Mouse (Mus musculus): ENCODE measurements around the gene Ubr4. TPM values are rescaled to one million over a fixed set of nuclear protein-coding genes. Genes with fewer than 3 reads are reported as not detected.

Gene Ubr4
- total and polyA plus RNA-seq, 3 experiments = 90.0 to 123 (median 109) TPM

GRCm38 (mm10) chr4:139503919-139504318 lies 151.5 kb downstream of the Ubr4 start:
- no peaks in the 10 kb centered on the region for H3K36me3 ChIP-seq (ENCODE audit: control insufficient read depth, insufficient read depth, low read length)
- intact Hi-C loops (cut with DNase I) = no loop called here
- no peaks in the 10 kb centered on the region for H3K4me1 ChIP-seq (ENCODE audit: control insufficient read depth, insufficient read depth, low read length)
- DNase-seq = no peak
- H3K27me3 ChIP-seq (ENCODE audit: control insufficient read depth, insufficient read depth, low read length) = no peaks in the 10 kb centered on the region
- no peak overlapping the region for H3K9ac ChIP-seq (ENCODE audit: low read depth, low read length)
- no peak for TF ChIP-seq EP300 (IDR thresholded peaks at IDR 0.05; ENCODE audit: insufficient read depth, low read depth, low read length)
- no peak for TF ChIP-seq CTCF (IDR thresholded peaks at IDR 0.05)
- TF ChIP-seq POLR2A (IDR thresholded peaks at IDR 0.05; ENCODE audit: insufficient read depth, low read depth, low read length) = no peak
- H3K27ac ChIP-seq = no peak overlapping the region
- 78% methylated on average over 8 of the region's 8 CpGs for WGBS
- H3K4me3 ChIP-seq = no peak overlapping the region
- H3K79me2 ChIP-seq (replicated peaks; ENCODE audit: control insufficient read depth, insufficient read depth, low read length) = no peaks in the 10 kb centered on the region

DNA sequence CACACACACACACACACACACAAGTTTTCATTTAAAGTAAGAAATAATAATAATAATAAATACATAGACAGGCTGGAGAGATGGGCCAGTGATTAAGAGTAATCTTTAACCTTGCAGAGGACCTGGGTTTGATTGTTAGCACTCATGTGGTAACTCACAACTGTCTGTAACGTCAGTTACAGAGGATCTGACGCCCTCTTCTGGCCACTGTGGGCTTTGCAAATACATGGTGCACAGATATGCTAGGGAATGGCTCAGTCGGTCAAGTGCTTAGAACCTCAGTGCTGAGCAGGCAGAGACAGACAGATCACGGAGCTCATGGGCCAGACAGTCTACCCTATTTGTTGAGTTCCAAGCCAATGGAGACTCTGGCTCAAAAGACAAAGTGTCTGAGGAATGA lies 153.3 kb downstream of the Ubr4 start:
- H3K9ac ChIP-seq (ENCODE audit: low read depth, low read length) = no peak overlapping the region
- no peaks in the 10 kb centered on the region for H3K27me3 ChIP-seq (ENCODE audit: control insufficient read depth, insufficient read depth, low read length)
- no peak overlapping the region for H3K4me3 ChIP-seq
- H3K36me3 ChIP-seq (ENCODE audit: control insufficient read depth, insufficient read depth, low read length) = no peaks in the 10 kb centered on the region
- no peaks in the 10 kb centered on the region for H3K4me1 ChIP-seq (ENCODE audit: control insufficient read depth, insufficient read depth, low read length)
- WGBS = 79% methylated on average over 4 of the region's 4 CpGs
- no peak overlapping the region for H3K27ac ChIP-seq
- DNase-seq = no peak
- no peaks in the 10 kb centered on the region for H3K79me2 ChIP-seq (replicated peaks; ENCODE audit: control insufficient read depth, insufficient read depth, low read length)
- TF ChIP-seq EP300 (IDR thresholded peaks at IDR 0.05; ENCODE audit: insufficient read depth, low read depth, low read length) = no peak
- no peak for TF ChIP-seq POLR2A (IDR thresholded peaks at IDR 0.05; ENCODE audit: insufficient read depth, low read depth, low read length)
- no peak for TF ChIP-seq CTCF (IDR thresholded peaks at IDR 0.05)
- intact Hi-C loops (cut with DNase I) = no loop called here

- no peak overlapping the region for H3K4me3 ChIP-seq
- H3K36me3 ChIP-seq (ENCODE audit: control insufficient read depth, insufficient read depth, low read length) = no peaks in the 10 kb centered on the region
- no peak overlapping the region for H3K9ac ChIP-seq (ENCODE audit: low read depth, low read length)
- H3K79me2 ChIP-seq (replicated peaks; ENCODE audit: control insufficient read depth, insufficient read depth, low read length) = no peaks in the 10 kb centered on the region
- H3K4me1 ChIP-seq (ENCODE audit: control insufficient read depth, insufficient read depth, low read length) = no peaks in the 10 kb centered on the region
- no peak overlapping the region for H3K27ac ChIP-seq
- 86% methylated on average over 11 of the region's 11 CpGs for WGBS
- intact Hi-C loops (cut with DNase I) = no loop called here
- DNase-seq = no peak
- no peaks in the 10 kb centered on the region for H3K27me3 ChIP-seq (ENCODE audit: control insufficient read depth, insufficient read depth, low read length)
- no peak for TF ChIP-seq EP300 (IDR thresholded peaks at IDR 0.05; ENCODE audit: insufficient read depth, low read depth, low read length)
- no peak for TF ChIP-seq CTCF (IDR thresholded peaks at IDR 0.05)
- TF ChIP-seq POLR2A (IDR thresholded peaks at IDR 0.05; ENCODE audit: insufficient read depth, low read depth, low read length) = no peak
These were observed 154.3 kb downstream of the Ubr4 start for GRCm38 (mm10) chr4:139506727-139507126.

- H3K4me1 ChIP-seq (ENCODE audit: control insufficient read depth, insufficient read depth, low read length) = no peaks in the 10 kb centered on the region
- no peak overlapping the region for H3K4me3 ChIP-seq
- no peaks in the 10 kb centered on the region for H3K36me3 ChIP-seq (ENCODE audit: control insufficient read depth, insufficient read depth, low read length)
- intact Hi-C loops (cut with DNase I) = no loop called here
- 98% methylated on average over 2 of the region's 2 CpGs for WGBS
- TF ChIP-seq EP300 (IDR thresholded peaks at IDR 0.05; ENCODE audit: insufficient read depth, low read depth, low read length) (no peak), CTCF (IDR thresholded peaks at IDR 0.05) (no peak), POLR2A (IDR thresholded peaks at IDR 0.05; ENCODE audit: insufficient read depth, low read depth, low read length) (no peak)
- no peak for DNase-seq
- H3K27me3 ChIP-seq (ENCODE audit: control insufficient read depth, insufficient read depth, low read length) = no peaks in the 10 kb centered on the region
- no peaks in the 10 kb centered on the region for H3K79me2 ChIP-seq (replicated peaks; ENCODE audit: control insufficient read depth, insufficient read depth, low read length)
- no peak overlapping the region for H3K27ac ChIP-seq
- no peak overlapping the region for H3K9ac ChIP-seq (ENCODE audit: low read depth, low read length)
These were observed 156.7 kb downstream of the Ubr4 start for GRCm38 (mm10) chr4:139509069-139509468.

DNA sequence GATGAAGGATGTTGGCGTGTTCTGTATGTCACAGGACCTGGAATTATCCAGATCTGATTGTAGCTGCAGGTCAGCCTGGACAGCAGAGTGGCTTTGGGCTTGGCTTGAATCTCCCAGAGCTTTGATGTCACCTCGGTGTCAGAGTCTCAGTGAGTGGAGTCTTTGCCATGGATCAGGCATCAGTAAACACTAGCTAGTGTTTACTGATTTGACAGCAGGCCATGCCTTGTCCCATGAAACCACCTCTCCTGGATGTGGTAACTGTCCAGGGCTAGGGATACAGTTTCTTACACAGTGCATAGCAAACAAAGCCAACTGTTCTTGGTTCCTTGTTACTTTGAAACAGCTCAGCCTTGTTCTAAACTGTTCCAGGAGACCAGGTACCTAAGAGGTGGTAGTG lies 159.1 kb downstream of the Ubr4 start:
- no peak overlapping the region for H3K9ac ChIP-seq (ENCODE audit: low read depth, low read length)
- H3K27me3 ChIP-seq (ENCODE audit: control insufficient read depth, insufficient read depth, low read length) = no peaks in the 10 kb centered on the region
- no peak overlapping the region for H3K27ac ChIP-seq
- WGBS = 82% methylated on average over 2 of the region's 2 CpGs
- H3K79me2 ChIP-seq (replicated peaks; ENCODE audit: control insufficient read depth, insufficient read depth, low read length) = no peaks in the 10 kb centered on the region
- no peak for TF ChIP-seq EP300 (IDR thresholded peaks at IDR 0.05; ENCODE audit: insufficient read depth, low read depth, low read length)
- no peak for TF ChIP-seq POLR2A (IDR thresholded peaks at IDR 0.05; ENCODE audit: insufficient read depth, low read depth, low read length)
- no peak for TF ChIP-seq CTCF (IDR thresholded peaks at IDR 0.05)
- no peaks in the 10 kb centered on the region for H3K4me1 ChIP-seq (ENCODE audit: control insufficient read depth, insufficient read depth, low read length)
- H3K36me3 ChIP-seq (ENCODE audit: control insufficient read depth, insufficient read depth, low read length) = no peaks in the 10 kb centered on the region
- intact Hi-C loops (cut with DNase I) = no loop called here
- DNase-seq = no peak
- no peak overlapping the region for H3K4me3 ChIP-seq

- Histone ChIP-seq H3K79me2 (replicated peaks; ENCODE audit: control insufficient read depth, insufficient read depth, low read length) (no peaks in the 10 kb centered on the region), H3K4me1 (ENCODE audit: control insufficient read depth, insufficient read depth, low read length) (no peaks in the 10 kb centered on the region), H3K27me3 (ENCODE audit: control insufficient read depth, insufficient read depth, low read length) (no peaks in the 10 kb centered on the region), H3K36me3 (ENCODE audit: control insufficient read depth, insufficient read depth, low read length) (no peaks in the 10 kb centered on the region), H3K9ac (ENCODE audit: low read depth, low read length) (no peak overlapping the region), H3K27ac (no peak overlapping the region), H3K4me3 (no peak overlapping the region)
- DNase-seq = no peak
- WGBS = 84% methylated on average over 2 of the region's 2 CpGs
- intact Hi-C loops (cut with DNase I) = no loop called here
- no peak for TF ChIP-seq CTCF (IDR thresholded peaks at IDR 0.05)
- no peak for TF ChIP-seq EP300 (IDR thresholded peaks at IDR 0.05; ENCODE audit: insufficient read depth, low read depth, low read length)
- no peak for TF ChIP-seq POLR2A (IDR thresholded peaks at IDR 0.05; ENCODE audit: insufficient read depth, low read depth, low read length)
These were observed 160.6 kb downstream of the Ubr4 start for GRCm38 (mm10) chr4:139512985-139513384.
